Mouse (Mus musculus) lung, postnatal 0 days (tissue): Measurements from ENCODE around the gene Naga.

Experiments
- CTCF ChIP-seq: IDR thresholded peaks from 2 replicates; pipeline ENCODE4 v1.5.1; 2016; ENCODE audit warnings: antibody characterized with exemption, mild to moderate bottlenecking
- EP300 ChIP-seq: IDR thresholded peaks from 2 replicates; pipeline ENCODE4 v1.6.1; 2016; ENCODE audit warnings: antibody characterized with exemption, mild to moderate bottlenecking, control low read depth

- no peak for TF ChIP-seq CTCF
- TF ChIP-seq EP300, result no peak
Observed at GRCm38 (mm10) chr15:82342543-82342935, 3.8 kb upstream of the Naga start.
